Mouse (Mus musculus) E14TG2a.4 (cell line): ENCODE measurements at regions not wholly inside any gene's neighbourhood (a gene's known extent, or its start where the extent isn't known, plus 50 kb on each side); places are given as distances from the start of the nearest gene placed in this dataset.

Source experiments
- CTCF ChIP-seq: conservative IDR thresholded peaks from 2 replicates; pipeline ENCODE4 v1.5.1; 2014; ENCODE audit warnings: low read length
- NANOG ChIP-seq: IDR thresholded peaks from 2 replicates; pipeline ENCODE4 v1.6.1; 2014; ENCODE audit warnings: borderline replicate concordance, low read length, mixed read lengths
- POU5F1 ChIP-seq: IDR thresholded peaks from 2 replicates; pipeline ENCODE4 v1.6.1; 2014; ENCODE audit warnings: low read length, borderline replicate concordance

- TF ChIP-seq CTCF (no peak), NANOG (no peak), POU5F1 (no peak)
Observed at GRCm38 (mm10) chr2:15273446-15273845, 218.6 kb upstream of the Nsun6 start.
